Mouse (Mus musculus) heart, postnatal 0 days (tissue): ENCODE measurements around the gene Trim30a.
A peak's percentile ranks its signal among the peaks of the same experiment; 100 is the strongest.

Source experiments
- CTCF ChIP-seq: IDR thresholded peaks from 2 replicates; pipeline ENCODE4 v1.5.1; 2016; ENCODE audit warnings: antibody characterized with exemption, control low read depth, low read depth
- EP300 ChIP-seq: IDR thresholded peaks from 2 replicates; pipeline ENCODE4 v1.6.1; 2016; ENCODE audit warnings: antibody characterized with exemption, low read depth

- TF ChIP-seq CTCF (peak; percentile 39), EP300 (no peak; the same call in 1 of the 2 replicates)
Measured at GRCm38 (mm10) chr7:104445961-104446645, 18.9 kb downstream of the Trim30a start.
